Mouse (Mus musculus) cerebellum, postnatal 4 days (tissue): ENCODE data around the gene Ank3.
"Not testable (repeated sequence)": the region's sequence is repeated elsewhere in the genome, so short reads cannot be mapped to it uniquely, and the experiment has no call there.

ENCODE experiments used
- DNase-seq, 2 experiments: peaks; one replicate each; pipeline ENCODE4 v3.0.0; 2022; ENCODE audit warnings: low spot score in 2 of 2, mixed read lengths in 1 of 2

The Ank3 gene

DNA sequence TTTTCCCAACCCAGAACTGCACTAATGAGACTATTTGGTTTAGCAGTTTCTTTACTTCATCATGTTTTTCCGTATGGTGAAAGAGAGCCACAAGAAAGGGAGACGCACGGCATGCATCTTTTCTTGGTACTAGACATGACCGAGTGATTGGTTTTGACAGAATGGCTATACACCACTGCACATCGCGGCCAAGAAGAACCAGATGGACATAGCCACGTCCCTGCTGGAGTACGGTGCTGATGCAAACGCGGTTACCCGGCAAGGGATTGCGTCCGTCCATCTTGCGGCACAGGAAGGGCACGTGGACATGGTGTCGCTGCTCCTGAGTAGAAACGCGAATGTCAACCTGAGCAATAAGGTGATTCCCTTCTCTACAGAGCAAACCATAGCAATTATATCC, 493.6 kb downstream of the Ank3 start:
- DNase-seq: no peak

DNA sequence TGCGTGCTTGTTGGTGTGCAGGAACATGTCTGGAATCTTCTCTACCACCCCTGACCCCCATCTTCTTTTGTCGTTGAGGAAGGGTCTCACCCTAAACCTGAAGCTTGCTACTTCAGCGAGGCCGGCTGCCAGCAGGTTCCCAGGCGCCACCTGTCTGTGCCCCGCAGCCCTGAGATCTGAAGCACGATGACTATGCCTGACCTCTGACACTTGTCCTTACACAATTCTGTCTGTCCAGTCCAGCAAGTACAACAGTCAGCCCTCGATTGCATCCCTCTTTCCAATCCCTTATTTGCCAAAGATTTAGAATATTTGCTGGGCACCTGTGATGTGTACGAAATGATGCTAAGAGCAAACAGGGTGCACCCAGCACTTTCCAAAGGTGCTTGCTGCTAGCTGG, 497.0 kb downstream of the Ank3 start:
- DNase-seq: no peak

DNA sequence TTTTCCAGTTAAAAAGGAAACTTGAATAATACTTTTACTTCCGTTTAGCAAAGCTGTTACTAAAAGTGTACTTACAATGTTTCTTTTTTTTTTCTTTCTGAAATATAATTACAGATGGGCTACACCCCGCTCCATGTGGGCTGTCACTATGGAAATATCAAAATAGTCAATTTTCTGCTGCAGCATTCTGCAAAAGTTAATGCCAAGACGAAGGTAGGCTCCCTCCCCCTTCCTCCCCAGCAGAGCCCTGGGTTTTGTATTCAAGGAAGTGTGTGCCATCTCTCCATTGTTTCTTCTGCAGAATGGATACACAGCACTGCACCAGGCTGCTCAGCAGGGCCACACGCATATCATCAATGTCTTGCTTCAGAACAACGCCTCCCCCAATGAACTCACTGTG, 499.4 kb downstream of the Ank3 start:
- no peak for DNase-seq

DNA sequence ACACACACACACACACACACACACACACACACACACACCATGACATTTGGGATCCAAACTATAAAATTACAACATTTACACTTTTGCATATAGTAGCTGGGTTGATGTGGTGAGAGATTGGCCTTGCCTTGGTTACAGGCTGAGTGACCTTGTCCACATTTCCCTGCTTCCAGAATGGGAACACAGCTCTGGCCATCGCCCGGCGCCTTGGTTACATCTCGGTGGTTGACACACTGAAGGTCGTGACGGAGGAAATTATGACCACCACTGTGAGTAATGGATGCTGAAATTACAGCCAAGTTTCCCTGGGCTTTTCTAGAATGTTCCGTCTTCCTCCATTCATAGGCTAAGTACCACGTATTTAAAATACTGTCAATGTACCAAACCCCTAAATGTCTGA, 500.2 kb downstream of the Ank3 start:
- DNase-seq: no peak

DNA sequence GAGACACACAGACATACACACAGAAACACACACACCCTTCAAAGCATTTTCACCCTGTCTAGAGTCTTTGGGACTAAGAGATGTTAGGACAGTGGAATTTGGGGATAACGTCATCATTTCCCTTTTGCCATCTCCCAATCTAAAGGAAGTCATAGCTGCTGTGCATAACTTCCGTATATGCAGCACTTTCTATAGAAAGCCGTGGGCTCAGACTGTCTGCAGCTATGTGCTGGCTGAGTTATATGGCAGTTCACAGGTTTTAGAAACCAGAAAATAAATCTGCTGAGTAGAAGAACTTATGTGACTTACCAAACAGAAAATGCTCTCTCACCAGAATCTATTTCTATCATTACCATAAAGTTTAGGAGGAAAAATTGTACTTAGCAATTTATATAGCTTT, 501.2 kb downstream of the Ank3 start:
- DNase-seq: no peak

DNA sequence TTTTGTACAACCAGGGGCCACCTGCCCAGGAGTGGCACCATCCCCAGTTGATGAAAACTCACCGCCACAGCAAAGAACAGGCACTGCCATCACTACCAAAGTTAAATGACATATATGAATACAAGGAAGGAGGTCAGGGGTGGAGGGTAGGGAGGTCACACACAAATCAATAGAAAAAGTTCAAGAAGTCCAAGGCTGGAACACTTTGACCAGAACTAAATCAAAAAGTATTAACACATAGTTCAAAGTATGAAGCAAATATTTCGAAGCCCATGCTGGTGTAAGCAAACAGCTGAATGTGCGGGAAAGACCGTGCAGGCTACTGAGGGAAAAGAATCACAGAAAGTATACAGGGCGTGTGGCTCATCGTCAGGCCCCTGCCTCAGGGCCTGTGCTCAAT, 503.5 kb downstream of the Ank3 start:
- no peak for DNase-seq

DNA sequence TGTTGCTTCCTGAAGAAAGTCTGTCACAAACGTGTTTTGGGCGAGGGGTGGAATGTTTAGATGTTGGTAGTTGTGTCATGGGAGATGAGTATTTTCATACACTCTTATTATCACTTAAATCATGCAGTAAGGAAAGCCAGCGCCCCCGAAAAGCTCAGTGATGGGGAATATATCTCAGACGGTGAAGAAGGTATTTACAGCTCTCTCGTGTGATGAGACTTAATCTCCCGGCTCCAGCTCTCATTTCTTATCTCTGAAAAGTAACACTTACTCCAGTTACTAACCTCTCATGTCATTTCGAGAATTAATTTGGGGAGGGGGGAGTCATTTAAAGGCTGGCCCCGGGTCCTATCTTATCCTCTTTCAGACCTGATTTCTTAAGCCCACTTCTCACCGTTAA, 505.7 kb downstream of the Ank3 start:
- DNase-seq: no peak

DNA sequence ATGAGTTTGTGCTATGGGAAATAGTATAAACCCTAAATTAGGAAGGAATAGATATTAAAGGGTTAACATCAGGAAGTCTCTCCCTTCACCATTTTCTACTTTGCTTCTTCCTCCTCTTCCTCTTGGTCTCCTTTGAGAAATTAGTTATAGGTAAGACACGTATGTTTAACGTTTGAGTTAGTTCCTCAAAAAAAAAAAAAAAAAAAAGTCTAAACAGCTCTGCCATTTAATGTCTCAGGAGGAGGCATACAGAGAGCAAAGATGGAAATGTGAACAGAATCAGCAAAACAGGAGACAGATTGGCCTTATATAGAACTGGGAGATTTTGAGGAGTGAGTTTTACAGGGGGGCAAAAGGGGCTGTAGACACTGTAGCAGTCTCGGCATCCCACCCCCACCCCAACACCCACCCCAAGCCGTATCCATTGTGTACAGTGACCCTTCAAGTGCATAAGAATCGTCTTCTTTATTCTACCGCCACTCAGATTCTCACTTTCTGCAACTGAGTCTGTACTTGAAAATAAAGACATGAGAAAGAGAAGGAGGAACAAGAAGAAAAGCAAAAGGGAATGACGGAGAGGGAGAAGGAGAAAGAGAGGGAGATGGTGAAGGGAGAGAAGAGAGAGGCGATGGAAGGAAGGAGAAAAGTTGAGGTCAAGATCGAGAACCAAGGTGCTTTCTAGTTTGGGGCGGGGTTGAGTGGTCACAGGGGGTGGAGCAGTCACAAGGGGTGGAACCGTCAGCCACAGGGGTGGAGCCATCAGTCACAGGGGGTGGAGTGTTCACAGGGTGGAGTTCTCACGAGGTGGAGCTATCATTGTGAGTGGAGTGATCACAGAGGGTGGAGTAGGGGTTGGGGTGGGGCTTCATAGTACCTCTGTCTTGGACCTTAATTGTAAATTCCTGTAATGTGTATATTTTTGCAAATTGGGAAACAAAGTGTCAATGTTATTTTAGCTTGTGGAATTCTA, 509.5 kb downstream of the Ank3 start:
- DNase-seq: no peak

DNA sequence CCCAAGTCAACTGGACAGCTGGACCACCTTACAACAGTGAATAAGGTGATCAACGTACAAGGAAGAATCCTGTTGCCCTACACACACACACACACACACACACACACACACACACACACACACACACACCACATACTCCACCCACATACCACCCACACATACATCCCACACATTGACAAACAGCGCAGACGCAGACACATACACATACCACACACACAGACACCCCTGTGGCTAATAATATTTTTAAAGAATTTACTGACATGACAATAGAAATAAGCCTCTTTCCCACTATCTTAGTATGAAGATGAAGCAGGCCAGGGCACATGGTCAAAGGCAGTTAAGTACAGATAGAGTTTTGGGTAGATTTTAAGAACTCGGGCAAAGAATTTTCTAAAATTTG, 511.3 kb downstream of the Ank3 start:
- no peak for DNase-seq

DNA sequence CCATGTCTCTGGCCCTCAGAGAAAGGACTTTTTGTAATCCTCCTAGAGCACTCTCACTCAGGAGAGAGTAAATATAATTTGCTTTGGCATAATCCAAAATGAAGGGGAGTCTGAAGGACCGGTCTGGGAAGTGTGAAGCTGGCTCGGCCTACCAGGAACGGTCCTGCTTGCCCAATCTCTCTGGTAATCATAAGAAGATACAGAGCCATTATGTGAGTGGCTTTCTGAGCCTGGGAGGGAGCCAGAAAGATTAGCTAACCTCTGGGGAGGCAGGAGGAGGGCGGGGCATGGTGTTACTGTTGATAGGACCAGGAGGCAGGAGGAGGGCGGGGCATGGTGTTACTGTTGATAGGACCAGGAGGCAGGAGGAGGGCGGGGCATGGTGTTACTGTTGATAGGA, 511.7 kb downstream of the Ank3 start:
- not testable (repeated sequence) for DNase-seq

DNA sequence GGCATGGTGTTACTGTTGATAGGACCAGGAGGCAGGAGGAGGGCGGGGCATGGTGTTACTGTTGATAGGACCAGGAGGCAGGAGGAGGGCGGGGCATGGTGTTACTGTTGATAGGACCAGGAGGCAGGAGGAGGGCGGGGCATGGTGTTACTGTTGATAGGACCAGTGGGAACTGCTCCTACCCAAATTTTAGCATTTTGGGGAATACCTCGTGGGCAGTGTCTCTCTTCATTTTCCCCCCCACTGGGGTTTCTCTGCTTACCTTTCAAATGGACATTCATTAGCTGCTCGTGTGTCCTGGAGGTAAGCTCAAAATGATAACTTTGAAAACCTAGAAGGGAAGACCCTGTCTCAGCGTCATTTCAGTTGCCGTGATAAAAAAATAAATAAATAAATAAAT, 512.2 kb downstream of the Ank3 start:
- DNase-seq: not testable (repeated sequence)

DNA sequence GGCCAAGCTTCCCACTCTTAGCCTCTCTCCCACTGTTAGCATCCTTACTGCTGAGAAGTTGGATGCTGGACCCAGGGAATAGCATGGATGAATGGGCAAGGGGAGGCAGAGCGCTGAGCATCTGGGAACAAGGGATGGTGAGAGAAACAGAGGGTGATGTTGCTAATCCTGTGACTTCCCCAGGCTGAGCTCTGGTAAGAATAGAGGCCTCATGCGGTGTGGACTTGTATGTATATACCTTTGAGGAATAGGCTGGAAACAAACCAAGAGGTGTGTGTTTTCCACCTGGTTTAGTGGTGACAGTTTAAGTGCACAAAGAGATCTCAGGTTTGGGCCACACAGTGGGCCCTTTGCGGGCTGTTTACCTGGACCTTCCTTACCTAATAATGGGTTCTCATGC, 517.0 kb downstream of the Ank3 start:
- no peak for DNase-seq

DNA sequence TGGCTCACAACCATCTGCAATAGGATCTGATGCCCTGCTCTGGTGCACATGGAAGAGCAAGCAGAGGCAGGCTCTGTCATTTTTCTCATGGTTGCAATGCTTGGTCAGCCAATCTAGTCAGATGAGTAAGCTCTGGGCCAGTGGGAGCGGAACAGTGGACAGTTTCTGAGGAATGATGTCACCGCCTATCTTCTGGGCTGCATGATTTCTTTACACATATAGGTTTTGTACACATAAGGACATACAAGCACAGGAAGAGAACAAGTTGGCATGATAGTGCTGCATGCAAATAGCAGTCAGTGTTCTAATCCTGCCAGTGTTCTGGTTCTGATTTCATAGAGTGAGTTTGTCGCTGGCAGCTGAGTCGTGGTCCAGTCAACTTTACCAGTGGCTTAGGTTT, 517.6 kb downstream of the Ank3 start:
- no peak for DNase-seq

DNA sequence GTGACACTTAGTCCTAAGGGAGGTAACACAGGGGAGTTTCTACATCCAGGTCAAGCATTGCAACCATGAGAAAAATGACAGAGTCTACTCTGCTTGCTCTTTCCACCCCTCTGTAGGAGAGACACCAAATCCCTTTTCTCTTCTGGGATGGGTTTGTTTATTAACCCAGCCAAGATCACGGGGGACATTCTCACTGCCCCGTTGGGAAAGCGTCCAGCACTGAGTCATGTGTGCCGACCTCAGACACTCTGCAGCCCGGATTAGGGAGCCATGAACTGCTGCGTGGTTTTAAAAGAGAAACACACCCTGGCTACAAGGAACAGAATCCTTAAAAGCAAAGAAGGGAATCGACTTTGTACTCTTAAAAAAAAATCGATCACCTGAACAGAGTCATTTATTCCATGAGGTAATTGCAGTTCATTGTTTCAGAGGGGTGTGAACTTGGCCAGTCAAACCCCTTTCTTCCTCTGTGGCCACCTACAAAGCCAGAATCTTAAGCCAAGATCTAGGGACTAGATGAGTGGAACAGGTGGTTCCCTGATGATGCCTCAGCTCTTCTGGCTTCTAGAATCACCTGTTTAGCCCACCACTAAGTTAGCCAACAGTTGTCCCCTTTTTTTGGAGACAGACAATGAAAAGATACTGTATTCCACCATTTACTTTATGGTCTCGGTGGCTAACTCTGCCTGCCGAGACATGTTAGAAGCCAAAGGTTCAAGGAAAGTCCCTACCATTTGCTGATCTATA, 518.3 kb downstream of the Ank3 start:
- DNase-seq: no peak

DNA sequence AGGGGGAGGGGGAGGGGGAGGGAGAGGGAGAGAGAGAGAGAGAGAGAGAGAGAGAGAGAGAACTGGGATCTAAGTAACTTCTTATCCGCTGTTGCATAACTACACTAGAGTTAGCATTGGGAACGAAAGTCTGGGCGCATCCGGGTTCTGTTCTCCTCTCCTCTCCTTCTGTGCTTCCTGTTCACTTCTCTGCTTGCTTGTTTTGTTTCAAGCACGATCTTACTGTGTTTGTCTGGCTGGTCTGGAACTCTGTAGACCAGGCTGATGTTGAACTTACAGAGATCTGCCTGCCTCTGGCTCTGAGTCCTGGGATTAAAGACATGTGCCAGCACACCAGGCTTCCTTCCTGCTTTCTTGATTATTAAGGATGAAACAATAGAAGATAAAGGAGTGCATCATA, 519.1 kb downstream of the Ank3 start:
- DNase-seq: no peak

DNA sequence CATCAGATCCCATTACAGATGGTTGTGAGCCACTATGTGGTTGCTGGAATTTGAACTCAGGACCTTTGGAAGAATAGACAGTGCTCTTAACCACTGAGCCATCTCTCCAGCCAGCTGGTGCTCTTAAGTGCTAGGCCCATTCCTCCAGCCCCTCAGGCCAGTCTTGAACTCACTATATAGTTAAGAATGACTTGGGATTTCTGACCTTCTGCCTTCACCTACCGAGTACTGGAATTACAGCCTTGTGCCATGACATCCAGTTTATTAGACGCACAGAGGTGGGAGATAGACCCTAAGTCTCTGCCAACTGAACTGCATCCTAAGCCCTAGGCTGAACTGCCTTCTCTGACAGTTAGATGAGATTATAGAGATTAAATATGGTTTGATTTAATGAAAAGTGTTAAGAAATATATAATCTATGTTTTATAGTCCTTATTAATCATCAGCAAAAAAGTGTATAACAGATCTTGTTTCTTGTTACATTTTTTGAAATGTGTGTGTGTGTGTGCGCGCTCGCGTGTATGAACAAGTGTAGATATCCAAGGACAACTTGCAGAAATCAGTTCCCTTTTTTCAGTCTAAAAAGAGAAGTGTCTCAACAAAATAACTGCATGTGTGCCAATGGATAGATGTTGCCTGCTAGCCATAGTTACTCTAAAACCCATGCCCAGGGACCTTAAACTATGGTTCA, 520.0 kb downstream of the Ank3 start:
- DNase-seq: no peak

DNA sequence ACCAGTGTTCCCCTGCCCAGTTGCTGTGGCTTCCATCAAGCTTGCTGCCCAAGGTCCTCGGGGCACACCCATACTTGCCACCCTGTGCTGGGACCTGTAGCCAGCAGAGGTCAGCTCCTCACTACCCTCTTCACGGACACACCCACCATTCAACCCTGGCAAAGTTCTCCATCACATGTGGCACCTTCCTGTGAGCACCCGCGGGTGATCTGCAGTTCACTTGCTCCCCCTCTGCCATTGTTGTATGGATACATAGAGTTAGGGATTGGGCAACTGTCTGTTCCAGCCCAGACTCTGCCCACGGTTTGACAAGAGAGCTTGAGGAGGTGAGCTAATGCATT, 520.5 kb downstream of the Ank3 start:
- DNase-seq: no peak

DNA sequence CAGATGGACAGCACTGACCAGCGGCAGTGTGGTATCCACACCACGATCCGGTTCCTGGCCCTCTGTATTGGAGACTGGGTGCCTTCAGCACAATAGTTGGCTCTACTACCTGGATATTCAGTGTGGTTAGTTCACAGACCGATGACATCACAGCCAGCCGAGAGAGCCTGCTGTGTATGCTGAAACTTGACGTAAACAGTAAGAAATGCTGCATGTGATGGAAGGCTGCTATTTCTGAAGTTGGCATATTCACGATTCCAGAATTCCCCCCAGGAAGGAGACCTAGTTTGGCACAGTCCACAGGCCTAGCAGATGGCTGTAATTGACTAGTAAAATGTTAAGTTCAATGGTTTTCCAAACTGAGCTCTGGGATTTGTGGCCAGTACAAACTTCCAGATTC, 521.2 kb downstream of the Ank3 start:
- DNase-seq: no peak

DNA sequence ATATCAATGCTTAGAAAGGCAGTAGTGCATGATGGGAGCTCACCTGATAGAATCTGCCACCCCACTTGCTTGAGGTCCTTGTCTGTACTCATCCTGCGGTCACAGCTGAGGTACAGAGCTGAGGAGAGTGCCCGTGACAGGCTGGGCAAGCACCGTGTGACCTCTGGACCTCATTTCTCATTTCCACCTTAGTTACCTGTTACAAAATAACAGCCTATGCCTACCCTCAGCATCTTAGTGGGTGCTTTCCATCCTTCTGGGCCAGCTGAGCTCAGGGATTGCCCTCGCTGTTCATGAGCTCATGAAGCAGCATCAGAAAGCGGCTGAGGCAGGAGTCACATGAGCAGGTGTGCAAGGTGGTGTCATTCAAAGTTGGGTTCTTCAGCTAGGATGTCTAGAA, 523.5 kb downstream of the Ank3 start:
- no peak for DNase-seq

DNA sequence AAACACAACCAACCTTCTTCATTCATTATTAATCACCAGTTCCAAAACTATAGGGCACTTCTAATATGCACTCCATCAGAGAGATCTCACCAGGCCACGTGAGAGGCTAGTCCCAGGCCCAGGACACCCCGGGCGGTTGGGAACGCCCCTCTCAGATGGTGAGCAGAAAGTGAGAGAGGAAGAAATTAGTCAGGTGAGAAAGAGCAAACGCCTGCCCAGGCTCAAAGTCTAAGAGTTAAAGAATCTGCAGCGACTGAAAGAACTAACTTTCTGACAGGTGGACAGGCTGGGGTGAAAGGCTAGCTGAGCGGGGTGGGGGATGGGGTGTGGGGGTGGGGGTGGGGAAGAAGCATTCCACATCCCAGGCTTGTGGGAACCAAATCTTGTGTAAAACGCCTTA, 525.2 kb downstream of the Ank3 start:
- no peak for DNase-seq

DNA sequence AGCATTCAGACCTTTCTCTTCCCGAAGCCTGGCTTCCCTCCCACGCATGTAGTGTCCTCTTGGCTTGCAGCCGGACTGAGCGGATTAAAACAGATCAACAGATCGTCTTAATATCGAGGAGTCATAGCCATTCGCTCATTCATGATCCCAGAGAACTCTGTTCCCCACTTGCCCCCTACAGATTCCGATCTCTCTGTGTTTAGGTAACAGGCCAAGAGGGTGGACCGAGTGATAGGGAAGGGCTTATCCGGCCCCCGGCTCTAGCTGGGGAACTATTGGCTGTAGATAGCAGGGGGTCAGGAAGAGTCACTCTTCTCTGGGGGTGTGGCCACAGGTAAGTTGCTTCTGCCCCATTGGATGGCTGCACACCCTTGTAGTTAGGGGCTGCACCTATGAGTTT, 525.7 kb downstream of the Ank3 start:
- no peak for DNase-seq

DNA sequence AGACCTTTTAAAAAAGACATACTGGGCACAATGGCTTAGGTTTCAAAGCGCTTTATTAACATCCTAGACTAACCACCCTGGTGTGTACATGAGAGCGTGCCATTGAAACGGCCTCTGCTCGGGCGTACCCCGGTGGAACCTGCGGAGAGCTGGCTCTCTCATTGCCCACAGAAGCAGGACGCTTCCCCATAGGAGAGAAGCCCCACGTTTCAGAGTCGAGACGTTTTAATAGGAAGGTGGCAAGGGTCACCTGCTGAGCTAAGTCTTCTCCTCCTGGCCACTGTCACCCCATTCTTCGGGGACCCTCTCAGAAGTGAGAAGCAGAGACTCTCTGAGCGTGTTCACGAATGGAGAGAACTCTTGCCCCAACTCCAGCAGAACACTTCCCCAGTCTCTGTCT, 526.3 kb downstream of the Ank3 start:
- DNase-seq: no peak
